Mouse (Mus musculus): Measurements from ENCODE around the gene St3gal2.
A peak's percentile ranks its signal among the peaks of the same experiment; 100 is the strongest.
"Not testable (repeated sequence)": the region's sequence is repeated elsewhere in the genome, so short reads cannot be mapped to it uniquely, and the experiment has no call there.

St3gal2 gene

DNA sequence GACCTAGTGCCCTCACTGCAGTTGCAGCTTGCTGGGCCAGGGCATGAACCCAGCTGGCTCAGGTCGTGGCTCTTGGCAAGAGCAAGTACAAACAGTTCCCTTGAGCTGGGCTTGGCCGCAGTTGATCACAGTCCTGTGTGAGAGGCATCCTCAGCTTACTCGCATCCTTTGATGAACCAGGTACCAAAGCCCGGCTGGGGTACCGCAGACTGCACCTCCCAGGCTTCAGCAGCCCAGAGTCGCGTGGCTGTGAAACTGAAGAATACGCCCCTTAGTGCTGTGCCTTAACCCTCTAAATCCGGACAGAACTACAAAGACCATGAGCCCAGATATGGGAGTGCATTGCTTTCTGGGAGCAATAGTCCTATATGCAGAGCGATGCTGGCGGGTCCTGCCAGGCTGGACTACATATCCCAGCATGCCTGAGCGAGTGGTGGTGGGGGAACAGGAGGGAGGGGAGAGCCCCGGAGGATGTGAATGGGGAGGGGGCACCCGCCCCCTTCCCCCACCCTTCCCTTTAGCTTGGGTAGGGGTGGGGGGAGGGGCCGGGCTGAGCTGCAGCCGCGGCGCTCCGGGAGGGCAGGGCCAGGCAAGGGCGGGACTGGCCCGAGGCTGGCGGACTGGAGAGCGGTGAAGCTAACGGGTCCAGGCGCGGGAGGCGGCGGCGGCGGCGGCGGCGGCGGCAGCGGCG, at the start of gene St3gal2:
St3gal2 (plus strand) TSS at position 582 of the 691 bp plus-strand sequence.
- DNase-seq (ENCODE audit: low spot score), result peak; percentile 29

GRCm38 (mm10) chr8:110870501-110870900, 49.2 kb upstream of the St3gal2 start:
- no peak for DNase-seq (ENCODE audit: low spot score)

DNA sequence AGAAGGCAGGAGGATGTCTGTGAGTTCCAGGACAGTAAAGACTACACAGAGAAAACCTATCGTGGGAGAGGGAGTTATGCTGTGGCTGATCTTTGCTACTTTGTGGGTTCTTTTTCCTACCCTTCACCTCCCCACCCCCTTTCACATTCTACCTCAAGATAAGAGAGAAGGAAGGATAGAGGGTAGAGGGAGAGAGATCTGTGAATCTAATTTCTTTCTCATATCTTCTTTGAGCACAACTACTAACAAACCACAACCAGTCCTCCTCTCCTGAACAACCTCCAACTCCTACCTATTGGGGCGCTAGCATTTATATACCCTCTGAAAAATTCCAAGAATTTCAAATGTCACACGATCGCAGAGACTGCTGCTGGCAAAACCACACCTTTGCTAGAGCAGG, 41.9 kb upstream of the St3gal2 start:
- DNase-seq (ENCODE audit: low spot score), result no peak

DNA sequence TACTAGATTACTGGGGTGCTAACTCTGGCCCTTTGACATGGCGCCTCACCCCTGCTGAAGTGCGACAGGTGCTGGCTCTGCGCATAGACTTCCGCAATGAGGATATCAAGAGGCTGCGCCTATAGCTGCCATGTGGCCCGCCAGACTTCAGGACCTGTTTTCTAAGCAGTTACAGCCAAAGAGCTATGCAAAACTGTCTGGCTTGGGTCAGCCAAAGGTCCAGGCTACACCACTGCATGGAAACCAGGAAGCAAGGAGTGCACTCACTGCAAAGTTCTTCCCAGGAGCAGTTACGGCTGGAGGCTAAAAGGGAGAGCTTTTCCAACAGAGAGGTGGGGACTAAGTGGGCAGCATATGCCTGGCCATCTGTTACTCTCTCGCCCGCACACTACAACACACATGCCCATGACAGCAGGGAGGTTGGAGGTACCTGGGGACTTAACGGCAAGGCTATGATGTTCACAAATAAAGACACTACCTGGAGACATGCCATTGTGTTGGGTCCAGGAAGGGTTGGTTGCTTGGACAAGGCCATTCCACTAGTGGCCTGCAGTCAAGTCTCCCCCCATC, 37.9 kb upstream of the St3gal2 start:
- DNase-seq (ENCODE audit: low spot score), result no peak

GRCm38 (mm10) chr8:110883824-110884223, 35.9 kb upstream of the St3gal2 start:
- no peak for DNase-seq (ENCODE audit: low spot score)

GRCm38 (mm10) chr8:110886634-110887033, 33.1 kb upstream of the St3gal2 start:
- DNase-seq (ENCODE audit: low spot score), result no peak

DNA sequence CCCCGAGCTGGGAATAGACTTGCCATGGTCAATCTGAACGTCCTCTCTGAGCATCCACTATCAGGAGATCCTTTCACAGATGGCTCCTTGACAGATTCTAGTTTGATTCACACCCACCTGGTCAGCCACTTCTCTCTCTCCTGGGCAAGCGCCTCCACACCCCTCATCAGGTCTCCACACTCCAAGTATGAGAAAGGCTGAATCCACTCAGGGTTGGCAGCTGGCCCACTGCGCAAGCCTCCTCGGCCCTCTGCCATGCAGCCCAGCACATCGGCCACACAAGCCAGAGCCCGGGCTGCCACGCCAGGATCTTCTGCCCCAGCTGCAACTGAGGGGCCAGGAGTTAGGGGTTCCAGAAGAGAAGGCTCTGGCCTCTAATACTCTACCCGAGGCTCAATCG, 32.2 kb upstream of the St3gal2 start:
- DNase-seq (ENCODE audit: low spot score), result no peak

GRCm38 (mm10) chr8:110888441-110888840, 31.3 kb upstream of the St3gal2 start:
- DNase-seq (ENCODE audit: low spot score), result no peak

DNA sequence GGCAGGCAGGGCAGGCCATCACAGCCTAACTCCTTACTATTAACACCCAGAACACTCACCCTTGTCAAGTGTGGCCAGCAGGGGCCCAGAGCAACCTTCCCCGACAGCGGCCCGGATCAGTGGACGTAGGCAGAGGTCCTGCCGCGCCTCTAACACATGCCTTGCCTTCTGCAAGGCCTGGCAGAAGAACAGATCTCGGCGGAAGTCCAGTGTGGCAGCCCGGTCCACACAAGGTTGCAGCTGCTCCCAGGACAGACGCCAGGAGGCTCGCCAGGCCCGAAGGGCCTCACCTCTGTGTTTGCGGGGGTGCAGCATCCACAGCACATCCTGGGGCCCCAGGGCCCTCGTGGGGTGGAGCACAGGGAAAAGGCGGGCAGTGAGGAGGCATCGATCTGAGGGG, 30.9 kb upstream of the St3gal2 start:
- no peak for DNase-seq (ENCODE audit: low spot score)

DNA sequence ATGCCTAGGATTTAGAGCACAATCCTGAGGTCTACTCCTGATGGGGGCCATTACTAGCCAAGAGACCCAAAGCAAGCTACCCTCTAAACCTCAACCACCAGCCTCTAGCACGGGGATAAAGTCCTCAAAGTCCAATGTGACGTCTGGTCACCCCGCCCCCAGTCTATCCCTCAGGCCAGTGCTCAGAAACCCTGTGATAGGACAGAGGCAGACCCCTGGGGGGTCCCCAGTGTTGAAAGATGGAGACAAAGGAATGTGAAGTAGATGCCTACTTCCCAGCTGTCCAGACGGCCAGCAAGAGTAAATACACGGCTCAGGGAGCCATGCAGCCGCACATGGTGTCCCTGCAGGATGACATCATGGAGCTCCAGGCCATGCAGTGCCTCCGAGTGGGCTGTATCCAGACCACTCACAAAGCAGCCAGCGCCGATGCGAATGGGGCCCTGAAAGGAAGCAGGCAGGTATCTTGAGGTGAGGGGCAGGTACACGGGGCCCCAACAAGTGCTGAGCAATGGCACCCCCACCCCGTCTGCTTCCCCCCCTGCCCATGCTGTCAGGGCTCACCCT, 29.7 kb upstream of the St3gal2 start:
- no peak for DNase-seq (ENCODE audit: low spot score)

DNA sequence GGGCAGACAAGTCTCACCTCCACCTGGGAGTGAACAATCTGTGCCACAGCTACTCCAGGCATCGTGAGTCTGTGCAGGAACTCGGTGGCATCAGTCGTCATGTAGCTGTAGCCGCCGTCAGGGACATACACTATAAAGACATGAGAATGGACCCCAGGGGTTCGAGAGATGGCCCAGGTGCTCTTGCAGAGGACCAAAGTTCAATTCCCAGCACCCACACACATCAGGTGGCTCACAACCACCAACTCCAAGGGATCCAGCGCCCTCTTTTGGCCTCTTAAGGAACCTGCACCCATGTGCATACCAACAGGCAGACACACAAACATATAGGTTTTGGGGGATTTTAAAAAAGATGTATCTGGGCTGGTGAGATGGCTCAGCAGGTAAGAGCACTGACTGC, 27.7 kb upstream of the St3gal2 start:
- DNase-seq (ENCODE audit: low spot score), result no peak

DNA sequence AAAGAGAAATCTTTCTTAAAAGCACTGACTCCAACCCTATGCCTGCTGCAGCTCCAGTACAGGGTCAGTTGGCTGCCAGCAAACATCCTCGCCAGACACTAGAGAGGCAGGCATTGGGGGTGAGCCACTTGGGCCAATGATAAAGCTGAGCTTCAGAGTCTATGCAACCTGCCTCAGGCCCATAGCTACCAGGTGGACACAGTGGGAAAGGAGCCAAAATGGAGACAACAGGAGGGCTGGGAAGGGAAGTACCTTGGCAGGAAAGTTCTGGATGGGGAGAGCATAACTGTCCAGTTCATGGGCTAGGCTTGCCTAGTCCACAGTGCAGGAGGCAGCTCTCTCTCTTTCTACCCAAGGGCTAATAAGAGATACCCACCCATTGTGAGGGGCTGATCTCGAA, 26.8 kb upstream of the St3gal2 start:
- DNase-seq (ENCODE audit: low spot score), result no peak

DNA sequence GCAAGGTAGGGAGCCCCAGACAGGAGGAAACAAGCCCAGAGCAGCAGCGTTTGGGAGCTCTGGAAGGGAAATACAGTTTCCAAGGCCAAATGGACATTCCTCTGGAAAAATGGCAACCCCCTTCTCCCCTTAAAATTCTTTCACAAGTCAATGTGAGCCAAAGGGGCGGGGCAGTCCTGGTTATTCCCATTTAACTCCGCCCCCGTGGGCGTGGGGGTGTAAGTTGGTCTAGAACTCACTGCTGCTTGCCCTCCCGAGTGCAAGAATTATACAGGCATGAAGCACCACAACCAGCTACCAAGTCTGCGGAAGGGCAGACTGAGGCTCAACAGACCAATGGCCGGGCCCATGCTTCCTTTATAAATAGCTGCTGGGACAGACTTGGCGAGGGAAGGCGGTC, 24.9 kb upstream of the St3gal2 start:
- no peak for DNase-seq (ENCODE audit: low spot score)

GRCm38 (mm10) chr8:110895254-110895653, 24.5 kb upstream of the St3gal2 start:
- DNase-seq (ENCODE audit: low spot score), result no peak

DNA sequence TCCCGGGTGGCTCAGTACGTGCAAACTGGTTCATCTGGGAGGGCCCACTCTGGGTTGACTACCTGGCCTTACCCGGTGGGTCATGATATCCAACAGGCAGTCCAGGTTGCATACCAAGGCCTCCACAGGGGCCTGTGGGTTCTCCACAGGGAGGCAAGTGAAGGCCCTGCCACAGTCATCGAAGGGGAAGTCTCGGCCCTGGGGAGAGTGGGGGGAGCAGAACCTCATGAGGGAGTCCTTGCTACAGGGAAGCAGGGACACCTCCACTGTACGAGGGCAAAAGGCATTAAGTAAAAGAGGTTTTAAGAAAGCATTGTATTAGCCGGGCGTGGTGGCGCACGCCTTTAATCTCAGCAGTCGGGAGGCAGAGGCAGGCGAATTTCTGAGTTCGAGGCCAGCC, 23.9 kb upstream of the St3gal2 start:
- no peak for DNase-seq (ENCODE audit: low spot score)

- DNase-seq (ENCODE audit: low spot score), result no peak
Measured at GRCm38 (mm10) chr8:110897495-110897894, 22.2 kb upstream of the St3gal2 start.

DNA sequence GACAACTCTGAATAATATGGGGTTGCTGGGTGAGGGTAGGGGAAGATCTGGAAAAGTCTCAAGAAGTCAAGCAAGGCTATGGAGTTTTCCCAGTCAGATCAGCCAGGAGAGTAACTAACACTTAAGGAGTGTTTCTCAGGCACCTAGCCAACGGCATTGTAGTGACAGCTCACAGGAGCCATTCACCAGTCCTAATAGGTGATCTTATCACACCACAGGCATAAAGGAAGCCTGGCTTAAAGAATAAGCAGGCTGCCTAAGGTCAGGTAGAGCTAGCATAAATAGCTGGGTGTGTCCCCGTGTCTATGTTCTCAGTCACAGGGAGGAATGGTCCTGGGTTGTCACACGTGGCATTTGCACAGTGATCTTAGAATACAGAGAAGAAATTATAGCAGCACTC, 18.7 kb upstream of the St3gal2 start:
- no peak for DNase-seq (ENCODE audit: low spot score)

DNA sequence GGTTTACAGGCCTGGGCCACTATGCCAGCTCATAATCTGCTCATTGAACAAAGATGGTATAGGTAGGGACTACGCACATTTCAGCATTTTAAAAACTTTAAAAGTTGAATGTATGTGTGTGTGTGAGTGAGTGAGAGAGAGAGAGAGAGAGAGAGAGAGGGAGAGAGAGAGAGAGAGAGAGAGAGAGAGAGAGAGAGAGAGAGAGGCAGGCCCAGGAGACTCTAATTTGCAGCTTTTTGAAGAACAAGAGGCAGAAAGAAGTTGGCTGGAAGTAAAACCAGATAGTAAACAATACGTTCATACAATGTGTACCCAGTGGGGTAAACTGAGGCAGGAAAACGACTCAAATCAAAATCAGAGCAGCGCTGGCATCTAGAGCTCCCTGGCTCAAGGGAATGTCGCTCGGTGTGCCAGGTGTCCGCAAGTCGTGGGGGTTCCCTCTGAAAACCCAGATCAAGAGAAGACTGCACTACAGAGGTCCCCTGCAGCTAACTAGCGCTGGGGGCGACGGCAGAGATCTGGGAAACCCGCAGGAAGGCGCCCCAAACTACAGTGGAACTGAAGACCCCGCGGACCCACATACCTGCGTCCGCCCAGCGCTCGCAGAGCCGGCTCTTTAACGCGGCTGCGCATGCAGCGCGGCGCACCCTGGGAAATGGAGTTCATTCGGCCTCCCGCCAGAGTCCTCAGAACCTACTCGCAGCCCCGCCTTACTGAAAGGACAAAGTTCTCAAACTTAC, 17.7 kb upstream of the St3gal2 start, which contains the start of gene Fuk:
Fuk (minus strand) TSS at position 650 of the 740 bp plus-strand sequence.
- no peak for DNase-seq (ENCODE audit: low spot score)

GRCm38 (mm10) chr8:110902579-110902965, 17.1 kb upstream of the St3gal2 start:
- DNase-seq (ENCODE audit: low spot score), result no peak

DNA sequence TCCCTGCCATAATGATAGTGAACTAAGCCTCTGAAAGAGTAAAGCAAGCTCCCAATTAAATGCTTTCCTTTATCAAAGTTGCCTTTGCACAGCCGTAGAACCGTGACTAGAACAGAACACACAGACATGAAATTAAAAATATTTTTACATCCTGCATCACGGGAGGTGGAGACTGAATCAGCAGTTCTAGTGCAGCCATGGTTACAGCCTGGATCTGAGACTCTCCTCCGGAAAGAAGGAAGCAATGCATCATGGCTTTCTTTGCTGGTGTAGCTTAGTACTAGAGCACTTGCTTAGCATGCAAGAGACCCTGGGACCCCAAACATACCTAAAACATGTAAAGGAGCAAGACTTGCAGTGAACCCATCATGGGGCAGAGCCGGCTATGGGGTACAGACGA, 14.3 kb upstream of the St3gal2 start:
- DNase-seq (ENCODE audit: low spot score), result no peak

- DNase-seq (ENCODE audit: low spot score), result no peak
Measured at GRCm38 (mm10) chr8:110906682-110907081, 13.0 kb upstream of the St3gal2 start.

GRCm38 (mm10) chr8:110909850-110910249, 9.9 kb upstream of the St3gal2 start:
- not testable (repeated sequence) for DNase-seq (ENCODE audit: low spot score)

Measured in urinary bladder, postnatal 10 days (tissue).